Mouse (Mus musculus): Measurements from ENCODE around the gene Mfsd6. TPM values are rescaled to one million over a fixed set of nuclear protein-coding genes. Genes with fewer than 3 reads are reported as not detected.

The Mfsd6 gene
- total and polyA plus RNA-seq, 3 experiments = 2.9 to 6.4 TPM; not detected in 1

DNA sequence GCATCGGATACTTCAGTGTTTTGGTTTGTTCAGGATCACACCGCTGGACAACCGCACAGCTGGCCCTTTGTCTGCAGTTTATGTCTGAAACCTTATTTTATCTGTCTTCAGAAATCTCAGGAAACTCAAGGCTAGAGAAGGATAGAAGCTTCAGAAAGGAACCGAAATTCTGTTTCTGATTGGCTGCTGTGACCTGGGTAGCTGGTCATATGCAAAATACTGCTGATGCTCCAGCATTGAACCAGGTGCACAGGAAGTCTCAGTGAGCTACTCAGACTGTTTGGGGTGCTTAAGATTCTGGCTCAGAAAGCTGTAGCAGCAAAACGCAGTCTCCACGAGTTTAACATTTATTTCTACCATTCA lies 96.3 kb downstream of the Mfsd6 start:
- Histone ChIP-seq H3K27me3 (ENCODE audit: control insufficient read depth in 1 of 2, insufficient read depth in 2 of 2, low read length in 2 of 2) (no peaks in the 10 kb centered on the region), H3K79me2 (ENCODE audit: control insufficient read depth, insufficient read depth, low read length, poor library complexity) (peaks cover 4% of the 10 kb centered on the region; the same call in 1 of the 2 replicates), H3K4me1 (ENCODE audit: control insufficient read depth in 1 of 2, insufficient read depth in 2 of 2, low read length in 2 of 2) (no peaks in the 10 kb centered on the region), H3K36me3 (ENCODE audit: control insufficient read depth in 1 of 2, insufficient read depth in 2 of 2, low read length in 2 of 2) (peaks cover 0 to 7% of the 10 kb centered on the region in 2 experiments; a peak in 2 of 4 replicates), H3K9ac (ENCODE audit: control insufficient read depth, low read depth, low read length, poor library complexity, severe bottlenecking) (peak overlapping the region; percentile 87), H3K4me3 (ENCODE audit: control insufficient read depth in 1 of 2, insufficient read depth in 1 of 2, low read depth in 2 of 2, low read length in 2 of 2) (peak overlapping the region; percentile 94 to 95), H3K9me3 (replicated peaks; ENCODE audit: insufficient read depth, low read length) (no peaks in the 10 kb centered on the region), H3K27ac (ENCODE audit: control insufficient read depth, low read depth, low read length) (peak overlapping the region; percentile 49)
- TF ChIP-seq ELF1 (IDR thresholded peaks at IDR 0.05; ENCODE audit: low read depth, low read length) (no peak), GATA1 (IDR thresholded peaks at IDR 0.05; ENCODE audit: low read depth, low read length) (no peak), TCF12 (IDR thresholded peaks at IDR 0.05; ENCODE audit: low read depth, low read length) (no peak), RCOR1 (IDR thresholded peaks at IDR 0.05; ENCODE audit: low read depth, low read length) (no peak), POLR2A (IDR thresholded peaks at IDR 0.05; ENCODE audit: control insufficient read depth in 1 of 2, insufficient read depth in 1 of 2, low read depth in 1 of 2, low read length in 2 of 2, poor library complexity in 1 of 2) (no peak; a peak in 1 of 4 replicates), SIN3A (IDR thresholded peaks at IDR 0.05; ENCODE audit: low read length) (0 out of 2 replicates have a peak, but pooled peaks have one; percentile 10), ZNF384 (IDR thresholded peaks at IDR 0.05; ENCODE audit: low read depth, low read length) (no peak), MYB (IDR thresholded peaks at IDR 0.05; ENCODE audit: low read depth, low read length) (no peak), E2F4 (IDR thresholded peaks at IDR 0.05; ENCODE audit: borderline replicate concordance, low read depth, low read length) (no peak), TBP (IDR thresholded peaks at IDR 0.05; ENCODE audit: low read depth, low read length) (0 out of 2 replicates have a peak, but pooled peaks have one; percentile 22), ZC3H11A (IDR thresholded peaks at IDR 0.05; ENCODE audit: low read depth, low read length) (no peak), MAFK (IDR thresholded peaks at IDR 0.05; ENCODE audit: borderline replicate concordance, low read depth, low read length) (no peak)
- DNase-seq (ENCODE audit: low read depth, low spot score) = peak; percentile 80

GRCm38 (mm10) chr1:52630248-52630936 lies 96.9 kb downstream of the Mfsd6 start, which contains the start of gene Nemp2:
Gene Nemp2, plus strand, starts transcription at chr1:52630703.
- Histone ChIP-seq H3K79me2 (ENCODE audit: control insufficient read depth, insufficient read depth, low read length, poor library complexity) (peaks cover 4% of the 10 kb centered on the region; the same call in 1 of the 2 replicates), H3K9ac (ENCODE audit: control insufficient read depth, low read depth, low read length, poor library complexity, severe bottlenecking) (peak within 1 kb of the TSS; percentile 87), H3K4me1 (ENCODE audit: control insufficient read depth in 1 of 2, insufficient read depth in 2 of 2, low read length in 2 of 2) (no peaks in the 10 kb centered on the region), H3K36me3 (ENCODE audit: control insufficient read depth in 1 of 2, insufficient read depth in 2 of 2, low read length in 2 of 2) (peaks cover 0 to 7% of the 10 kb centered on the region in 2 experiments; a peak in 2 of 4 replicates), H3K27me3 (ENCODE audit: control insufficient read depth in 1 of 2, insufficient read depth in 2 of 2, low read length in 2 of 2) (no peaks in the 10 kb centered on the region), H3K4me3 (ENCODE audit: control insufficient read depth in 1 of 2, insufficient read depth in 1 of 2, low read depth in 2 of 2, low read length in 2 of 2) (peak within 1 kb of the TSS; percentile 94 to 95), H3K9me3 (replicated peaks; ENCODE audit: insufficient read depth, low read length) (no peaks in the 10 kb centered on the region), H3K27ac (ENCODE audit: control insufficient read depth, low read depth, low read length) (peak within 1 kb of the TSS; percentile 49)
- peak; percentile 91 for DNase-seq (ENCODE audit: low read depth, low spot score)
- TF ChIP-seq CTCF (IDR thresholded peaks at IDR 0.05 in 2 of 3, conservative IDR thresholded peaks at IDR 0.05 in 1 of 3; ENCODE audit: control insufficient read depth in 1 of 3, insufficient read depth in 1 of 3, low read depth in 2 of 3, low read length in 3 of 3, poor library complexity in 1 of 3, severe bottlenecking in 1 of 3) (peak; percentile 65 to 94 (median 89)), MYC (IDR thresholded peaks at IDR 0.05; ENCODE audit: low read depth, low read length) (0 out of 2 replicates have a peak, but pooled peaks have one; percentile 45), ZNF384 (IDR thresholded peaks at IDR 0.05; ENCODE audit: low read depth, low read length) (peak; percentile 17; the same call in 1 of the 2 replicates), CHD1 (IDR thresholded peaks at IDR 0.05; ENCODE audit: low read depth, low read length) (no peak), MAX (IDR thresholded peaks at IDR 0.05; ENCODE audit: low read length) (peak; percentile 23; the same call in 1 of the 2 replicates), ZKSCAN1 (IDR thresholded peaks at IDR 0.05; ENCODE audit: low read depth, low read length) (no peak), CHD2 (IDR thresholded peaks at IDR 0.05; ENCODE audit: low read length) (no peak), TAL1 (IDR thresholded peaks at IDR 0.05; ENCODE audit: low read length) (no peak), E2F4 (IDR thresholded peaks at IDR 0.05; ENCODE audit: borderline replicate concordance, low read depth, low read length) (peak; percentile 92), BHLHE40 (IDR thresholded peaks at IDR 0.05; ENCODE audit: borderline replicate concordance, low read depth, low read length) (no peak), JUND (IDR thresholded peaks at IDR 0.05; ENCODE audit: low read depth, low read length) (no peak), POLR2AphosphoS5 (IDR thresholded peaks at IDR 0.05; ENCODE audit: borderline replicate concordance, low read depth, low read length) (no peak), UBTF (IDR thresholded peaks at IDR 0.05; ENCODE audit: borderline replicate concordance, insufficient read depth, low read depth, low read length) (no peak), EP300 (IDR thresholded peaks at IDR 0.05; ENCODE audit: low read depth in 1 of 2, low read length in 2 of 2) (peak in 1 of 2 experiments; percentile 26; a peak in 2 of 4 replicates), HCFC1 (IDR thresholded peaks at IDR 0.05; ENCODE audit: low read depth, low read length) (0 out of 2 replicates have a peak, but pooled peaks have one; percentile 24), NRF1 (IDR thresholded peaks at IDR 0.05; ENCODE audit: insufficient read depth, low read depth, low read length, poor library complexity, severe bottlenecking) (0 out of 2 replicates have a peak, but pooled peaks have one; percentile 29), SMC3 (IDR thresholded peaks at IDR 0.05; ENCODE audit: low read depth, low read length) (peak; percentile 90), ZMIZ1 (IDR thresholded peaks at IDR 0.05; ENCODE audit: low read depth, low read length) (peak; percentile 36; the same call in 1 of the 2 replicates), GABPA (IDR thresholded peaks at IDR 0.05; ENCODE audit: low read depth, low read length) (no peak), MEF2A (IDR thresholded peaks at IDR 0.05; ENCODE audit: extremely low read depth, insufficient replicate concordance, low read depth, low read length, poor library complexity, severe bottlenecking) (no peak)
